Mouse (Mus musculus) cerebellum, adult 2 months (tissue): ENCODE measurements around the gene Ms4a3.

Experiments
- CTCF ChIP-seq: fragments of 200-500 bp; IDR thresholded peaks from 2 replicates; pipeline ENCODE4 v1.5.1; 2011; ENCODE audit warnings: low read depth, mild to moderate bottlenecking, control low read depth, low read length, moderate library complexity, borderline replicate concordance; ENCODE audit not compliant: insufficient read depth
- POLR2A ChIP-seq: fragments of 200-500 bp; IDR thresholded peaks from 2 replicates; pipeline ENCODE4 v1.6.1; 2011; ENCODE audit warnings: low read length, control low read depth, borderline replicate concordance; ENCODE audit not compliant: insufficient read depth

DNA sequence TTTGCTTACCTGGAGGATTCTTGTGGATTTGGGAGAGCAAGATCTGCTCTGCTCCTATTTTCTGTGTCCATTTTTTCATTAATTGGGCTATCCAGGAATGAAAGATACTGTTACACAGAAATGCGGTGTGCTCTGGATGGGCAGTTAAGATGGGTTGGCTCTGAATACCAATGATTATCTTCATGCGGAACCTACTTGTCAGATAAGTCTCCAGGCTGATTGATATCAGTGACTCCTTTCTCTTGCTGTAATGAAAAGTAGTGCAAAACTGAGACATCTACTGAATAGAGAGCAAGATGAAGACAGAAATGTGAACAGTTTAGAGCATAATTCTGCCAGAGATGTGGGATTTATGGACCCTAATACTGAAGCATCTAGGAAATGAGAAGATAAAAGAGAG lies 17.1 kb downstream of the Ms4a3 start, which contains the start of gene Ms4a2:
- TF ChIP-seq CTCF (no peak), POLR2A (no peak)
